Mouse (Mus musculus) stomach, embryonic 14.5 days (tissue): ENCODE data around the gene Rnf220. TPM values are rescaled to one million over a fixed set of nuclear protein-coding genes. Genes with fewer than 3 reads are reported as not detected.

Source experiments
- ATAC-seq: fragments of 200-750 bp; cut with Nextera tagmentation; 2 replicates; pipeline ENCODE4 v1.8.0; 2017; ENCODE audit warnings: low read depth, moderate TSS enrichment; ENCODE audit not compliant: insufficient number of reproducible peaks, insufficient read depth, low FRiP score
- H3K27ac ChIP-seq: fragments of 300-500 bp; sonication (generic); 2 replicates; pipeline ENCODE4 v1.5.1; 2014; ENCODE audit warnings: mild to moderate bottlenecking, low read length, moderate library complexity, mixed read lengths
- H3K27me3 ChIP-seq: fragments of 300-500 bp; sonication (generic); 2 replicates; pipeline ENCODE4 v1.6.1; 2014; ENCODE audit warnings: low read length, control low read depth, mixed read lengths; ENCODE audit not compliant: control insufficient read depth, insufficient read depth
- H3K36me3 ChIP-seq: fragments of 300-500 bp; sonication (generic); 2 replicates; pipeline ENCODE4 v1.6.1; 2014; ENCODE audit warnings: mild to moderate bottlenecking, control low read depth, low read length, moderate library complexity, mixed read lengths; ENCODE audit not compliant: control insufficient read depth, insufficient read depth
- H3K4me1 ChIP-seq: fragments of 300-500 bp; sonication (generic); 2 replicates; pipeline ENCODE4 v1.6.1; 2014; ENCODE audit warnings: low read length, control low read depth, mixed read lengths; ENCODE audit not compliant: control insufficient read depth, insufficient read depth
- H3K4me2 ChIP-seq: fragments of 300-500 bp; sonication (generic); replicated peaks from 2 replicates; pipeline ENCODE4 v1.6.1; 2014; ENCODE audit warnings: low read depth, low read length, control low read depth
- H3K4me3 ChIP-seq: fragments of 300-500 bp; sonication (generic); 2 replicates; pipeline ENCODE4 v1.5.1; 2014; ENCODE audit warnings: low read depth, low read length, control low read depth
- H3K9ac ChIP-seq: fragments of 300-500 bp; sonication (generic); replicated peaks from 2 replicates; pipeline ENCODE4 v1.6.1; 2014; ENCODE audit warnings: low read depth, mild to moderate bottlenecking, control low read depth, low read length, moderate library complexity, mixed read lengths
- H3K9me3 ChIP-seq: fragments of 300-500 bp; sonication (generic); 2 replicates; pipeline ENCODE4 v1.6.1; 2016; ENCODE audit warnings: low read depth, low read length, control low read depth; ENCODE audit not compliant: control insufficient read depth
- WGBS: fragments of 180-500 bp; shearing (Covaris S2); extraction: QIAGEN DNeasy Blood & Tissue Kit; methylation state at CpG from one replicate; pipeline ENCODE4 v1.1.7; 2014; 5-methylcytosine and 5-hydroxymethylcytosine counted together
- polyA plus RNA-seq: library from polyadenylated mRNA; unstranded; fragments of >200 nt; fragmentation: Nextera tagmentation; extraction: Ambion mirVana; gene quantifications from 2 replicates; pipeline ENCODE4 v1.2.1, GENCODE M21; 2014

The Rnf220 gene
- polyA plus RNA-seq, 1 experiment from 2014 or later, result 54.5 TPM

DNA sequence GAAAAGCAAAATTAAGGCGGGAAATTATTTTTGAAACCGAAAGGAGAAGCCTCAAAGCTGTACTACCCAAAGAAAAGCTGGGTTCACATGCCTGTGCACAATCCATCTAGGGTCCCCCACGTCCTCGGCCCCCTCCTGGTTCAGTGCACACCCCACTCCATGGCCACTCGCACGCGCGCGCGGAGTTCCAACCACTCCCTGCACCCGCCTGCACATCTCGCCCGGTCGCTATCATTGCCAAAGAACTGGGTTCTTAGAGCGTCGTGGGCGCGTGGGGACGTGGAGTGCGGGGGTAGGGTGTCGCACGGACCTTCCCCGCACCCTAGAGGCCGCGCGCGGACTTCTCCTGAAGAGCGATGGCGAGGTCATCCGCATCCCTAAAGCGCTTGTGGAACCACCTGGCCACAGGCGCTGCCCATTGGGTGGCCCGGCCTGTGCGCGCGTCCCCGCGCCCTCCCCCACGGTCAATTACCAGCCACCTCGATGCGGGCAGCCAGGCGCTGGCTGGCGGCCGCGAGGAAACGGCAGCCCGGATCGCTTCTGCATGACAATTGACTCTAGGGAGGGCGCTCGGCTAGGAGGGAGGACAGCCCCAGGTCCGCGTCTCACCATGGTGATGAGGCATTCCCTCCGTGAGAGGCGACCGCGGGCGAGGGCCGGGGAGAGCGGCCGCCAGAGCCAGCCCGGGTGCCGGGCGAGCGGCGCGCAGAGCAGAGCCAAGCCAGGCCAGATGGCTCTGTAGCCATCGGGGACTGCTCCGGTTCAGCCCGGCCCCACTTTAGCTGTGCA lies 12.4 kb downstream of the Rnf220 start:
- Histone ChIP-seq H3K9me3 (no peaks in the 10 kb centered on the region), H3K36me3 (no peaks in the 10 kb centered on the region), H3K27me3 (peaks cover 8% of the 10 kb centered on the region; the same call in 1 of the 2 replicates), H3K4me3 (peak overlapping the region; percentile 45), H3K4me1 (no peaks in the 10 kb centered on the region; the same call in 1 of the 2 replicates), H3K4me2 (peak overlapping the region; percentile 88), H3K27ac (no peak overlapping the region), H3K9ac (0 out of 2 replicates have a peak overlapping the region, but pooled peaks have one; percentile 12)
- WGBS, result under 1% methylated on average over 69 of the region's 69 CpGs
- peak; percentile 35; the same call in 1 of the 2 replicates for ATAC-seq

DNA sequence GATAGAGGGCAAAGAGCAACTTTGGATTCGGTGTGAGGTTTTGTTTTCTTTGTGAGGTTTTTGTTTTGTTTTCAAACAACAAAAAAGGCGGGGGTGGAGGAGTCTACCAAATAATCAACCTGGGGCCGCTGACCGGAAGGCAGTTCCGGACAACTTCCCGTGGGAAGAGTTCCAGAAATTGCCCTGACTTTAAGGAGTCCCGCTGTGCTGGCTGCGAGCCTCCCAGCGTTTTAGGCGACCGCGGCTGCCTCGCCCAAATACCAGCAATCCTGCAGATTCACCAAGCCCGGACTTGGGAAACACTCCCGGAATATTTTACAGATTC lies 13.0 kb downstream of the Rnf220 start:
- 2% methylated on average over 15 of the region's 15 CpGs for WGBS
- no peaks in the 10 kb centered on the region; the same call in 1 of the 2 replicates for H3K4me1 ChIP-seq
- H3K9ac ChIP-seq, result 0 out of 2 replicates have a peak overlapping the region, but pooled peaks have one; percentile 12
- no peaks in the 10 kb centered on the region for H3K9me3 ChIP-seq
- H3K27ac ChIP-seq, result no peak overlapping the region
- H3K4me3 ChIP-seq, result peak overlapping the region; percentile 45
- peak overlapping the region; percentile 88 for H3K4me2 ChIP-seq
- H3K36me3 ChIP-seq, result no peaks in the 10 kb centered on the region
- no peak for ATAC-seq
- H3K27me3 ChIP-seq, result peaks cover 8% of the 10 kb centered on the region; the same call in 1 of the 2 replicates

DNA sequence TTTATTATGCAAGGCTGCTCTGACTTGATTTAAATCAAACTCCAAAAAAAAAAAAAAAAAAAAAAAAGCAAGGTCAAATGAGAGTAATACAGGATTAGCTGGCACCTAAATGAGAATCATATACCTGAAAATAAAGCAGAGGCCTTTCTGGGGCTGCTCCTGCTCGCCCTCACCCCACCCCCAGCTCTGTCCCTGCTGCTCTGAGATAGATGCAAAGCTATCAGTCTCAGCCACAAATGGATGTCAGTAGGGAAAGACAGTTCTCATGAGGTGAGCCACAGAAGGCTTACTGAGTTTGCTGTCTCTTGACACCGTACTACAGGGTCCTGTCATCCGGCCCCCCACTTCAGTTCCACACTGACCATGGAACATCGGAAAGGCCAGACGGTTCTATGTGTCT lies 14.7 kb downstream of the Rnf220 start:
- H3K36me3 ChIP-seq, result no peaks in the 10 kb centered on the region
- no peak overlapping the region for H3K27ac ChIP-seq
- peaks cover 8% of the 10 kb centered on the region; the same call in 1 of the 2 replicates for H3K27me3 ChIP-seq
- no peaks in the 10 kb centered on the region; the same call in 1 of the 2 replicates for H3K4me1 ChIP-seq
- H3K4me2 ChIP-seq, result no peak overlapping the region
- ATAC-seq, result no peak
- no peaks in the 10 kb centered on the region for H3K9me3 ChIP-seq
- no peak overlapping the region for H3K9ac ChIP-seq
- H3K4me3 ChIP-seq, result no peak overlapping the region
- 79% methylated on average over 5 of the region's 5 CpGs for WGBS

DNA sequence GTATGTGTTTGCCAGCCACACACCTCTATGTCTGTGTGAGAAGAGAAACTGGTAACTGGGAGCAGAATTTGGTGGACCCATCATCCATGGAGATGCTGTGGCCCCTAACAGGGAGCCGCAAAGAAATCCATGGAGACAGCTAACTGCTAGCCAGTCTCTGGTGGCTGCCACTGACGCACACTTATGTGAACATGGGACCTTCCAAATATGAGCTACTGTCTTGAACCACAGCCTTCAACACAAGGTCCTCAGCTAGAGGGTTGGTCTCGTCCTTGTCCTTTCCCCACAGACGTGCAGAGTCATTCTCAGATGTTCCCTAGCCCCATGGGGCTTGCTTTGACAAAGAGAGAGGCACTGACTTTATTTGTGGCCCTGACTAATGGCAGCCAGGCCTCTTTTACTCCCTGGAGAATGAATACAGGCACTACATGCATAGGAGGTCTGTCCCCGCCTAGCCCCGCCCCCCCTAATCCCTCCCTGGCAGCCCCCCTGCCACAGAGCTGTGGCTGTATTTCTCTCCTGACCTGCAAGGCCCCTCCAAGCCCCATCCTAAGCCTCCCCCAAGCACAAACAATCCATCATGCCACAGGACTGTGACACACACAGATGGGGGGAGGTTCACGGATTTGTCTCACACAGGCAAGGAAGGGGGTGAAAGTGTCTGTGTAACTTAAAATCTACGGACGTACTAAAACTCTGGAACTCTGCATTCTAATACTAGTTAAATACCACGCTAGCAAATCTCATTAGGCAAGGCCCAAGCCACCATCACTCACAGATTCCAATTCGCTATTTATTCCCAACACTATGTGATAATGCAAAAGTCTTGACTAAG lies 16.0 kb downstream of the Rnf220 start:
- Histone ChIP-seq H3K9me3 (no peaks in the 10 kb centered on the region), H3K4me1 (no peaks in the 10 kb centered on the region; the same call in 1 of the 2 replicates), H3K36me3 (no peaks in the 10 kb centered on the region), H3K27ac (no peak overlapping the region), H3K4me2 (no peak overlapping the region), H3K27me3 (no peaks in the 10 kb centered on the region), H3K9ac (no peak overlapping the region), H3K4me3 (no peak overlapping the region)
- 52% methylated on average over 11 of the region's 11 CpGs for WGBS
- ATAC-seq, result no peak

DNA sequence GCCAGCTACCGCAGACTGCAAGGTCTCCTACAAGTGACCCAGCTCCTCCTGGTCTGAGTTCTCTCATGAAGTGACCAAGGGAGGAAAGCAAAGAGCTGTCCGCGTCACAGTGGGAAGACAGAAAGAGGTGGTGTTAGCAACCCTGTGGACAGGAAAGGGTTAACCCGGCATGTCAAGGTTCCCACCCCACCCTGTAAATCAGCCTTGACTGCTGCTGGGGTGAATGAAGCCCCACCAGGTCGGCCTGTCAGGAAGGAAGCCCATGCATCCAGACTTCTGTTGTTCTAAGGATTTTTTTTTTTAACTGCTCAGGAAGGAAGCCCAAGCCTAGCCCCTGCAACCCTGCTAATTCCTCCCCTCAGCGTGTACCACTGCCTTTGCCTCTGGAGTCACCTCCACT lies 16.9 kb downstream of the Rnf220 start:
- H3K36me3 ChIP-seq, result no peaks in the 10 kb centered on the region
- no peaks in the 10 kb centered on the region for H3K27me3 ChIP-seq
- no peak for ATAC-seq
- WGBS, result 43% methylated on average over 6 of the region's 6 CpGs
- no peak overlapping the region for H3K4me2 ChIP-seq
- H3K9ac ChIP-seq, result no peak overlapping the region
- H3K27ac ChIP-seq, result no peak overlapping the region
- no peak overlapping the region for H3K4me3 ChIP-seq
- H3K4me1 ChIP-seq, result no peaks in the 10 kb centered on the region; the same call in 1 of the 2 replicates
- H3K9me3 ChIP-seq, result no peaks in the 10 kb centered on the region

DNA sequence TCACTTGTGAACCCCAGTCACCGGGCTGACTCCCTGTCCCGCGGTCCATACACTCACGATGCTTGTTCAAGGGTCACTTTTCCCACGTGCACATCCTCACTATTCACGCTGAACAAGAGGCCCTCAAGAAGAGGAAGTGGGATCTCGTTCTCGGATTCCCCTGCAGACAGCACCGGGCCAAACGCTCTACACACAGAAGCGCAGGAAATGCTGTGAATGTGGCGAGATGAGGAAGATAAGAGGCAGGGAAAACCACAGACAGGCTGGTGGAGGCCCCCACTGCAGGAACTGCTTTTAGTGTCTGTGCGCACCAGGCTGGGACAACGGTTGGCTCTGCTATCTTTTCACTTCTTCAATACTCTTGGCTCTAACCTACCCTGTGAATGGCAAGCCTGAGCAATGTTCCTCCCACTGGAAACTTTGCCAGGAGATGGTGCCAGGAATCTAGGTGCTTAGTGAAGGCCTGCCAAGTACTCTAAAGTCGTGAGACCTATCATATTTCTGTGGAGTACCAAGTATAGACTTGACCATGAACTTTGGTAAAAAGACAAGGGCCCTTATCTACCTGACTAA lies 18.7 kb downstream of the Rnf220 start:
- Histone ChIP-seq H3K4me3 (no peak overlapping the region), H3K4me2 (no peak overlapping the region), H3K9ac (no peak overlapping the region), H3K4me1 (no peaks in the 10 kb centered on the region), H3K9me3 (no peaks in the 10 kb centered on the region), H3K27me3 (no peaks in the 10 kb centered on the region), H3K36me3 (no peaks in the 10 kb centered on the region), H3K27ac (no peak overlapping the region)
- 67% methylated on average over 15 of the region's 15 CpGs for WGBS
- ATAC-seq, result 0 out of 2 replicates have a peak, but pooled peaks have one; percentile 18

DNA sequence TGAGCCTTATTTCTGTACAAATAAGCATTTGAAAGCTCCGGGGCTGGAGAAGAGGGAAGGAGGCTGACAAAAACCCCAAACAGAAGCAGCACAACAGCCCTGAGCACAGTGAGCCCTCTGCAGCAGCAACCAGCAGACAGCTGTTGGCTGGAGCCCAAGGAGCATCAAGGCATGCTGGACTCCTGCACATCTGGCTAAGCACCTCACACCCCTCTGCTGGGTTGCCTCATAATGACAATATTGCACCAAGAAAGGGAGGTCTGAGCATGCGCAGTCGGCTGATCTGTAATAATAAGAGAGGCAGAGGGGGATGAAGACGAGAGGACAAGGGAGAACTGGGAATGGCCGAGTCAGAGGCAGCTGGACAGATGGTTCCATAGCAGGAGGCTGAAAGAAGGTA lies 19.5 kb downstream of the Rnf220 start:
- ATAC-seq, result no peak
- Histone ChIP-seq H3K27me3 (no peaks in the 10 kb centered on the region), H3K9me3 (no peaks in the 10 kb centered on the region), H3K4me3 (no peak overlapping the region), H3K36me3 (no peaks in the 10 kb centered on the region), H3K4me2 (no peak overlapping the region), H3K4me1 (no peaks in the 10 kb centered on the region), H3K27ac (no peak overlapping the region), H3K9ac (no peak overlapping the region)
- WGBS, result 58% methylated on average over 5 of the region's 5 CpGs

DNA sequence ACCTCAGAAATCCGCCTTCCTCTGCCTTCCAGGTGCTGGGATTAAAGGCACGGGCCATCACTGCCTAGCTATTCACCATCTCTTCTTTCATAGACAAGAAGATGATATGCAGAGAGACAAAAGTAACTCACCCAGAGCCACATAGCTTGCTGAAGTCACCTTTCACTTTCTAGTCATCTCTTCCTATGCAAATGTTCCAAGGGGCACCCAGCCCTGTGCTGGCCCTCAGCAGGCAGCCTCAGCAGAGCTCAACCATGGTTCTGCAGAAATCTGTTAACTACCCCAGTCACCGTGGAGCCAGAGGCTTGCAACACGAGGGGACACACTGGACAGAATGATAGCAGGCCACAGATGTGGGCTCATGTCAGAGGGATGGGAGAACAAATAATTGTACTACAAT lies 20.1 kb downstream of the Rnf220 start:
- Histone ChIP-seq H3K4me2 (no peak overlapping the region), H3K27me3 (no peaks in the 10 kb centered on the region), H3K4me3 (no peak overlapping the region), H3K9me3 (no peaks in the 10 kb centered on the region), H3K9ac (no peak overlapping the region), H3K27ac (no peak overlapping the region), H3K4me1 (no peaks in the 10 kb centered on the region), H3K36me3 (no peaks in the 10 kb centered on the region)
- 66% methylated on average over 4 of the region's 4 CpGs for WGBS
- no peak for ATAC-seq
